Mouse (Mus musculus) heart, postnatal 0 days (tissue): ENCODE measurements around the gene Plekha6. TPM values are rescaled to one million over a fixed set of nuclear protein-coding genes. Genes with fewer than 3 reads are reported as not detected.

Experiments
- ATAC-seq: fragments of 200-750 bp; cut with Nextera tagmentation; 2 replicates; pipeline ENCODE4 v1.8.0; 2017; ENCODE audit warnings: low read depth, moderate number of reproducible peaks, moderate library complexity; ENCODE audit not compliant: insufficient read depth
- DNase-seq: peaks from one replicate; pipeline ENCODE4 v3.0.0-alpha.2; 2016; ENCODE audit warnings: low spot score
- H3K27ac ChIP-seq: fragments of 300-500 bp; sonication (generic); 2 replicates; pipeline ENCODE4 v1.5.1; 2014; ENCODE audit warnings: low read depth, mild to moderate bottlenecking
- H3K27me3 ChIP-seq: fragments of 300-500 bp; sonication (generic); 2 replicates; pipeline ENCODE4 v1.6.1; 2014; ENCODE audit warnings: low read length, mixed read lengths; ENCODE audit not compliant: control insufficient read depth, insufficient read depth
- H3K36me3 ChIP-seq: fragments of 300-500 bp; sonication (generic); replicated peaks from 2 replicates; pipeline ENCODE4 v1.6.1; 2014; ENCODE audit warnings: low read length, mixed read lengths; ENCODE audit not compliant: control insufficient read depth, insufficient read depth
- H3K4me1 ChIP-seq: fragments of 300-500 bp; sonication (generic); 2 replicates; pipeline ENCODE4 v1.6.1; 2014; ENCODE audit warnings: antibody characterized with exemption; ENCODE audit not compliant: control insufficient read depth, insufficient read depth
- H3K4me2 ChIP-seq: fragments of 300-500 bp; sonication (generic); 2 replicates; pipeline ENCODE4 v1.6.1; 2014; ENCODE audit warnings: low read depth, mild to moderate bottlenecking, low read length, moderate library complexity
- H3K4me3 ChIP-seq: fragments of 300-500 bp; sonication (generic); 2 replicates; pipeline ENCODE4 v1.5.1; 2014; ENCODE audit warnings: low read depth, low read length
- H3K9ac ChIP-seq: fragments of 300-500 bp; sonication (generic); replicated peaks from 2 replicates; pipeline ENCODE4 v1.6.1; 2014; ENCODE audit warnings: low read depth, low read length, mixed read lengths
- H3K9me3 ChIP-seq: fragments of 300-500 bp; sonication (generic); replicated peaks from 2 replicates; pipeline ENCODE4 v1.6.1; 2016; ENCODE audit warnings: low read length; ENCODE audit not compliant: control insufficient read depth
- CTCF ChIP-seq: IDR thresholded peaks from 2 replicates; pipeline ENCODE4 v1.5.1; 2016; ENCODE audit warnings: antibody characterized with exemption, control low read depth, low read depth
- EP300 ChIP-seq: IDR thresholded peaks from 2 replicates; pipeline ENCODE4 v1.6.1; 2016; ENCODE audit warnings: antibody characterized with exemption, low read depth
- whole genome bisulfite sequencing: fragments of 180-500 bp; shearing (Covaris S2); extraction: QIAGEN DNeasy Blood & Tissue Kit; methylation state at CpG from one replicate; pipeline ENCODE4 v1.1.7; 2014; 5-methylcytosine and 5-hydroxymethylcytosine counted together
- polyA plus RNA-seq: library from polyadenylated mRNA; unstranded; fragments of >200 nt; fragmentation: Nextera tagmentation; extraction: Ambion mirVana; gene quantifications from 2 replicates; pipeline ENCODE4 v1.2.1, GENCODE M21; 2015
- total RNA-seq: library from RNA; depleted of rRNA; stranded (reverse); fragments of >200 nt; gene quantifications from 2 replicates; pipeline ENCODE4 v1.2.3, GENCODE M21; 2014; ENCODE audit warnings: low replicate concordance

Plekha6 gene
- total and polyA plus RNA-seq, 2 experiments from 2014 or later = 7.0 to 36.1 TPM

- H3K27me3 ChIP-seq = peaks cover 39% of the 10 kb centered on the region
- DNase-seq = no peak
- ATAC-seq = no peak
- no peak overlapping the region for H3K4me2 ChIP-seq
- no peak for TF ChIP-seq EP300
- TF ChIP-seq CTCF = no peak
- no peak overlapping the region for H3K9ac ChIP-seq
- H3K36me3 ChIP-seq = no peaks in the 10 kb centered on the region
- no peaks in the 10 kb centered on the region for H3K9me3 ChIP-seq
- H3K27ac ChIP-seq = no peak overlapping the region
- H3K4me3 ChIP-seq = no peak overlapping the region
- H3K4me1 ChIP-seq = peaks cover 11% of the 10 kb centered on the region
- 35% methylated on average over 19 of the region's 19 CpGs for WGBS
These were observed 4.5 kb downstream of the Plekha6 start for GRCm38 (mm10) chr1:133168318-133169060.

DNA sequence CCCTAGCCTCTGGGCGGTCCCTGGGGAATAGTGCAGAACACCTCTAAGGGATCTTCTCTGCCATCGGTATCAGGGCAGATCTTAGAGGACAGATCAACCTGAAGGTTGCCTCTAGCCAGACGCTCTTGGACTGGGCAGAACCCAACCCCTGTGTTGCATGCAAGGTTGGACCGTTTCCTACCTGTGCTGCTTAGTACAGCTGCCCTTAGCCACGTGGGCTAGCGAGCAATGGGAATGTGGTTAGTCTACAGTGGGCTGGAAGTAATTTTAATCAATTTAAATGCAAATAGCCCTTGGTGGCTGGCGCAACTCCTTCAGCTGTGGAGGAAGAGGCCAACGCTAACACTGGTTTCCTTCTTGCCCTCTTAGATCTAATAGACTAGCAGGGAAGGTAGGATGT is 6.2 kb downstream of the Plekha6 start:
- Histone ChIP-seq H3K9ac (no peak overlapping the region), H3K4me3 (no peak overlapping the region), H3K36me3 (no peaks in the 10 kb centered on the region), H3K27ac (no peak overlapping the region), H3K4me1 (no peaks in the 10 kb centered on the region), H3K4me2 (no peak overlapping the region), H3K27me3 (peaks cover 22% of the 10 kb centered on the region; the same call in 1 of the 2 replicates), H3K9me3 (no peaks in the 10 kb centered on the region)
- TF ChIP-seq EP300 = no peak
- no peak for TF ChIP-seq CTCF
- 86% methylated on average over 8 of the region's 8 CpGs for WGBS
- DNase-seq (no peak), ATAC-seq (no peak)

- no peak for TF ChIP-seq CTCF
- TF ChIP-seq EP300 = no peak
- H3K27me3 ChIP-seq = peaks cover 18% of the 10 kb centered on the region; the same call in 1 of the 2 replicates
- ATAC-seq (no peak), DNase-seq (no peak)
- no peaks in the 10 kb centered on the region for H3K36me3 ChIP-seq
- WGBS = 77% methylated on average over 9 of the region's 9 CpGs
- no peak overlapping the region for H3K4me3 ChIP-seq
- no peak overlapping the region for H3K27ac ChIP-seq
- no peaks in the 10 kb centered on the region for H3K4me1 ChIP-seq
- no peak overlapping the region for H3K9ac ChIP-seq
- no peak overlapping the region for H3K4me2 ChIP-seq
- no peaks in the 10 kb centered on the region for H3K9me3 ChIP-seq
These were observed 7.3 kb downstream of the Plekha6 start for GRCm38 (mm10) chr1:133171357-133171756.

DNA sequence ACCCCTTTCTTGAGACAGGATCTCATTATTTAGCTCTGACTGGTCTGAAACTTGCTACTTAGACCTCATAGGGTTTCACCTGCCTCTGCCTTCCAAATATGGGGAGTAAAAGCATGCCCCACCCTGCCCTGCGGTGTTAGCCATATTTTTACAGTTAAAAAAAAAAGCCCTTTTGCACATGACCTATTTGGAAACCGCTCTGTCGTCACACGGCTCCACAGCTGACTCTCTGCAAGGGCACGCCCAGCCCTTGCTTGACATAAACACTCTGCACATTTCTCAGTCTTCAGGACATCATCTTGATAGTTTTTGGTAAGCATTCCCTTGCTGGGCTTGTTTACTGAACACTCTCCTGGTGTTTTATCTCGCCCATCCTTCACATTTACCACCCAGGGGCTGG is 11.1 kb downstream of the Plekha6 start:
- Histone ChIP-seq H3K27ac (no peak overlapping the region), H3K4me2 (no peak overlapping the region), H3K4me1 (no peaks in the 10 kb centered on the region), H3K9me3 (no peaks in the 10 kb centered on the region), H3K27me3 (no peaks in the 10 kb centered on the region), H3K4me3 (no peak overlapping the region), H3K36me3 (no peaks in the 10 kb centered on the region), H3K9ac (no peak overlapping the region)
- 60% methylated on average over 6 of the region's 6 CpGs for WGBS
- no peak for TF ChIP-seq CTCF
- TF ChIP-seq EP300 = no peak
- ATAC-seq (no peak), DNase-seq (no peak)

GRCm38 (mm10) chr1:133177480-133178172 is 13.6 kb downstream of the Plekha6 start:
- H3K9ac ChIP-seq = no peak overlapping the region
- 43% methylated on average over 8 of the region's 8 CpGs for WGBS
- H3K36me3 ChIP-seq = no peaks in the 10 kb centered on the region
- ATAC-seq (no peak), DNase-seq (peak; percentile 32)
- H3K27me3 ChIP-seq = 0 out of 2 replicates have a peak, but pooled peaks cover 9% of the 10 kb centered on the region
- TF ChIP-seq CTCF (peak; percentile 96), EP300 (no peak)
- no peaks in the 10 kb centered on the region for H3K9me3 ChIP-seq
- no peak overlapping the region for H3K27ac ChIP-seq
- no peak overlapping the region for H3K4me3 ChIP-seq
- H3K4me1 ChIP-seq = no peaks in the 10 kb centered on the region; the same call in none of the 2 replicates
- H3K4me2 ChIP-seq = no peak overlapping the region
